Mouse (Mus musculus): ENCODE results near the gene Ralgps1. TPM values are rescaled to one million over a fixed set of nuclear protein-coding genes. Genes with fewer than 3 reads are reported as not detected.

Ralgps1 gene
- polyA plus RNA-seq, 1 experiment: 0.47 TPM

Small RNAs within 50 kb of the gene (microRNA-seq; reads per million reads assigned to microRNA genes)
- gene Gm25998 (ENCODE audit: borderline microRNAs expressed): not detected

Other genes starting within 250 kb of the Ralgps1 start
- 2.6 TPM for gene Garnl3, start 239.8 kb downstream of the Ralgps1 start, polyA plus RNA-seq (2012; fragmentation: generic; extraction: Trizol)
- gene Angptl2, start 155.4 kb downstream of the Ralgps1 start, polyA plus RNA-seq (2012; fragmentation: generic; extraction: Trizol): 162 TPM
- gene Zbtb34, start 59.8 kb upstream of the Ralgps1 start, polyA plus RNA-seq (2012; fragmentation: generic; extraction: Trizol): 1.6 TPM
- 4.8 TPM for gene Zbtb43, start 97.1 kb upstream of the Ralgps1 start, polyA plus RNA-seq (2012; fragmentation: generic; extraction: Trizol)